Comparison of ENCODE assay signal across 23 mouse cellular contexts in the genomic region with DNA sequence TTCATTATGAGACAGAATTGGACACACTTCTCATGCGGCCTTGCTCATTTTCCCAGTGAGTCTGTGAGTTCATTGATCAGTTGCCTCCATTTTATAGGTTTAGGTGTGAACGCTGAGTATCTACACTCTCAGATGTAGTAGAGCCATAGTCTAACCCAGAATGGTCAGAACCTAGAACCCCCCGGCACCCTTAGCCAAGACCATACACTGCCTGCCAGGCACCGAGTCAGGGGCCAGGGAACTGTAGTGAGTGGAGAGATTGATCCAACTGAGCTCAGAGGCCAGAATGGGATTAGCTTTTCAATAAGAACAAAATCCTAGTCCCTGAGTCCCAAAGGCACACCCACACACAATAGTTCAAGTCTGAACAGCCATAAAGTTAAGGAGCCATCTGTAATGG.
DNase-seq lines count a peak whose midpoint lies in the region; ATAC-seq and TF ChIP-seq lines count a peak whose summit lies in the region.
"Had no signal": no experiment of that assay in that cellular context is flagged by ENCODE, and none has a peak within 500 bp of the region (broad histone marks: within the 10 kb centered on the region; RNA-seq: fewer than 3 reads in every experiment).

No protein-coding gene starts in this region.

- WGBS in neural tube, embryonic 13.5 days: 84% methylated on average over 4 of the region's 4 CpGs
- 89% methylated on average over 4 of the region's 4 CpGs for WGBS in limb, embryonic 10.5 days

- no peaks in the 10 kb centered on the region for H3K36me3 ChIP-seq in neural tube, embryonic 13.5 days
- peaks cover 19% of the 10 kb centered on the region; the same call in 1 of the 2 replicates for H3K36me3 ChIP-seq in limb, embryonic 10.5 days
- H3K36me3 ChIP-seq in myocyte (ENCODE audit: control insufficient read depth, insufficient read depth): no peaks in the 10 kb centered on the region
- H3K36me3 ChIP-seq: forebrain, embryonic 15.5 days; G1E; liver, embryonic 13.5 days had no signal

- H3ac ChIP-seq in myocyte (ENCODE audit: control insufficient read depth, insufficient read length): no peak overlapping the region

- H3K4me1 ChIP-seq in neural tube, embryonic 13.5 days (replicated peaks): peaks cover 34% of the 10 kb centered on the region
- peaks cover 40% of the 10 kb centered on the region for H3K4me1 ChIP-seq in limb, embryonic 10.5 days
- H3K4me1 ChIP-seq: forebrain, embryonic 15.5 days; liver, embryonic 13.5 days had no signal

- DNase-seq in gastrocnemius, postnatal 25 days: peak; percentile 16
- DNase-seq in gastrocnemius, postnatal 36 days: no peak
- DNase-seq in neural tube, embryonic 10.5 days (ENCODE audit: extremely low spot score, low spot score): no peak
- DNase-seq in limb, embryonic 10.5 days (ENCODE audit: low spot score): no peak
- no peak for DNase-seq in right cerebral cortex, postnatal 36 days (ENCODE audit: low spot score in 2 of 2)
- DNase-seq in lung, postnatal 25 days (ENCODE audit: low spot score): no peak
- DNase-seq: adrenal gland, postnatal 14 days; cerebellum, adult 11 months; cerebellum, adult 9-11 months; heart, postnatal 36 days; layer of hippocampus, postnatal 36 days; liver, embryonic 13.5 days; lung, adult 18-20 months; right cerebral cortex, adult 18-20 months; right cerebral cortex, postnatal 4 days had no signal

- no peak overlapping the region for H3K4me3 ChIP-seq in neural tube, embryonic 13.5 days
- no peak overlapping the region for H3K4me3 ChIP-seq in limb, embryonic 10.5 days
- H3K4me3 ChIP-seq in myocyte: no peak overlapping the region
- H3K4me3 ChIP-seq: forebrain, embryonic 15.5 days; heart, embryonic 10.5 days; liver, embryonic 13.5 days had no signal

- peak overlapping the region; percentile 61 for H3K27ac ChIP-seq in neural tube, embryonic 13.5 days (replicated peaks)
- H3K27ac ChIP-seq in limb, embryonic 10.5 days: peak overlapping the region; percentile 82
- H3K27ac ChIP-seq: forebrain, embryonic 15.5 days; liver, embryonic 13.5 days; stomach, postnatal 0 days had no signal

- H3K9ac ChIP-seq in neural tube, embryonic 13.5 days: no peak overlapping the region
- H3K9ac ChIP-seq: forebrain, embryonic 15.5 days; liver, embryonic 13.5 days had no signal

- ATAC-seq in neural tube, embryonic 13.5 days (ENCODE audit: low read depth): no peak
- ATAC-seq: forebrain, embryonic 15.5 days; intestine, postnatal 0 days; lung, postnatal 0 days had no signal

- TF ChIP-seq POLR2A in myocyte (IDR thresholded peaks at IDR 0.05; ENCODE audit: insufficient read length, low read depth): no peak

- intact Hi-C loops in gastrocnemius, postnatal 36 days (cut with DNase I): no loop called here

- no peaks in the 10 kb centered on the region for H3K27me3 ChIP-seq in neural tube, embryonic 13.5 days
- no peaks in the 10 kb centered on the region for H3K27me3 ChIP-seq in limb, embryonic 10.5 days (ENCODE audit: low read depth, poor library complexity, severe bottlenecking)
- no peaks in the 10 kb centered on the region for H3K27me3 ChIP-seq in myocyte (ENCODE audit: control insufficient read depth, insufficient read depth, insufficient read length)
- H3K27me3 ChIP-seq: forebrain, embryonic 15.5 days; liver, embryonic 13.5 days had no signal

- H3K9me3 ChIP-seq in neural tube, embryonic 13.5 days: no peaks in the 10 kb centered on the region
- no peaks in the 10 kb centered on the region for H3K9me3 ChIP-seq in limb, embryonic 10.5 days (replicated peaks)
- H3K9me3 ChIP-seq: forebrain, embryonic 15.5 days; heart, embryonic 10.5 days; liver, embryonic 13.5 days had no signal

- no peak overlapping the region for H3K4me2 ChIP-seq in neural tube, embryonic 13.5 days
- H3K4me2 ChIP-seq in myocyte (ENCODE audit: low read depth): peak overlapping the region; percentile 75
- H3K4me2 ChIP-seq: forebrain, embryonic 15.5 days; liver, embryonic 13.5 days had no signal

- H3K79me2 ChIP-seq in myocyte (ENCODE audit: control insufficient read depth, insufficient read depth): peaks cover 29% of the 10 kb centered on the region

TF ChIP-seq in myocyte, 11 proteins besides CTCF, POLR2A, EP300 and RAD21:
- TF ChIP-seq USF1 (IDR thresholded peaks at IDR 0.05; ENCODE audit: low read depth): no peak
TF ChIP-seq in myocyte: peak in this region for 0.
